Mouse (Mus musculus) ovary, postnatal 36 days (tissue): Measurements from ENCODE around the gene Abhd14b.
A peak's percentile ranks its signal among the peaks of the same experiment; 100 is the strongest.
"Not testable (repeated sequence)": the region's sequence is repeated elsewhere in the genome, so short reads cannot be mapped to it uniquely, and the experiment has no call there.

Experiments used
- DNase-seq: peaks from one replicate; pipeline ENCODE4 v3.0.0; 2022; ENCODE audit warnings: low spot score, mixed read lengths

Gene Abhd14b

GRCm38 (mm10) chr9:106476002-106476923 is 29.0 kb downstream of the Abhd14b start:
- peak; percentile 53 for DNase-seq

DNA sequence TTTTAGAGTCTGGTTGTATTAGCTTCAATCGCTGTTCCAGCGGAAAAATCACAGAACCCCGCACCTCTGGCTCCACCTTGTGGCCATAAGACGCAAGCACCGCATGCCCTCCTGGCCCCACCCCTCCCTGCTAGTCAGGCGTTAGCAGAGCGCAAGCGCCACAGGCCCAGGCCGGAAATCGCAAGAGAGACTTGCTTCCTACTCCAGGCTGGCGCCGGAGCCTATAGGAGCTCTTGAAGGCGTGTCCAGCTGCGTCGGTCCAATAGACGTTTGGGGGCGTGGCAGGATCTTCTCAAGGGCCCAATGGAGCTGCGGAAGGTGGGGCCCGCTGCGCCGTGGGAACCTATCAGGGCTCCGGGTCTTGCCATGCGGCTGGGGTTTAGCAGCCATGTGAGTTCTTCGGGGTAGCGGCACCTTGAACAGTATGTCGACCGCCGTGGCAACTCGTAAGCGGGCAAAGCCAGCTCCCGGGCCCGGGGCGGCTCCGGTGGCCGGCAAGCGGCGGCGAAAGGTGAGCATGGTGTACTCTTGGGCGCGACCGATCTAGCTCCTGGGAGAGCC is 29.7 kb downstream of the Abhd14b start, which contains the start of gene Parp3:
Parp3 (minus strand) TSS at position 26 of the 561 bp plus-strand sequence.
- DNase-seq = peak; percentile 98

GRCm38 (mm10) chr9:106477649-106478048 is 30.4 kb downstream of the Abhd14b start:
- no peak for DNase-seq

- DNase-seq = no peak
Observed at GRCm38 (mm10) chr9:106478101-106478500, 30.8 kb downstream of the Abhd14b start.

GRCm38 (mm10) chr9:106480541-106480940 is 33.3 kb downstream of the Abhd14b start:
- DNase-seq = no peak

GRCm38 (mm10) chr9:106481075-106481474 is 33.8 kb downstream of the Abhd14b start:
- DNase-seq = no peak

- DNase-seq = no peak
Observed at GRCm38 (mm10) chr9:106481676-106482075, 34.4 kb downstream of the Abhd14b start.

DNA sequence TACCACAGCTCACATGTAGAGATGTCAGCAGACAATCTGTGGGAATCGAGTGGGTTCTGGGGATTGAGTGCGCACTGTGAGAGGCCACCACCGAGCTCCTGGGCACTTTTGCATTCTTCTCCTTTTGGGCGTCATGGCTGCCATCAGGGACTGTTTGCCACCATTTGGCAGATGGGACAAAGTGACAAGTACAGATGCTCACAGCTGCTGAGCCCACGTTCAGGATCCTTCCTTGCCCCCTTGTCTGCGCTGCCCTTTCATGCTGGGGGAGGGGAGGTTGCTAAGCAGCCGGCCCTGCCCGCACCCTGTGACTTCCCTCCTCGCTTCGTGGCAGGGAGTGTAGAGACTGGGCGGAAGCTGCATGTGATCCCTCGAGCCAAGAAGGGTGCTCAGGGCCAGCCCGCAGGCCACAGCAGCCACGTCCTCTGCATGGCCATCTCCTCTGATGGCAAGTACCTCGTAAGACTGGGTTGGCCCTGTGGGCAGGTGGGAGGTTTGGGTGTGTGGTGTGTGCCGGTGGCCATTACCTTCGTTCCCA is 35.4 kb downstream of the Abhd14b start:
- no peak for DNase-seq

- no peak for DNase-seq
Observed at GRCm38 (mm10) chr9:106483136-106483535, 35.9 kb downstream of the Abhd14b start.

DNA sequence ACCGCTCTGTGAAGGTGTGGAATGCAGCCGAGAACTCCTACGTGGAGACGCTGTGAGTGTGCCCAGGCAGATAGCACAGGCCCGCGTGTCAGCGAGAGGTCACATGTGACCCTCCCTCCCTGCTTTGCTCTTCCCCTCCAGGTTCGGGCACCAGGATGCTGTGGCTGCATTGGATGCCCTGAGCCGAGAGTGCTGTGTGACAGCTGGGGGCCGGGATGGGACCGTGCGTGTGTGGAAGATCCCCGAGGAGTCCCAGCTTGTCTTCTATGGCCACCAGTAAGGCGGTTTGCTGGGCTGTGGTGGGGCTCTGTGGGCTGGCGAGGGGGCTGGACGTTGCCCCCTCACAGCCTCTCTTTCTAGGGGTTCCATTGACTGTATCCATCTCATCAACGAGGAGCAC is 36.3 kb downstream of the Abhd14b start:
- no peak for DNase-seq

GRCm38 (mm10) chr9:106485076-106485475 is 37.8 kb downstream of the Abhd14b start:
- DNase-seq = no peak

DNA sequence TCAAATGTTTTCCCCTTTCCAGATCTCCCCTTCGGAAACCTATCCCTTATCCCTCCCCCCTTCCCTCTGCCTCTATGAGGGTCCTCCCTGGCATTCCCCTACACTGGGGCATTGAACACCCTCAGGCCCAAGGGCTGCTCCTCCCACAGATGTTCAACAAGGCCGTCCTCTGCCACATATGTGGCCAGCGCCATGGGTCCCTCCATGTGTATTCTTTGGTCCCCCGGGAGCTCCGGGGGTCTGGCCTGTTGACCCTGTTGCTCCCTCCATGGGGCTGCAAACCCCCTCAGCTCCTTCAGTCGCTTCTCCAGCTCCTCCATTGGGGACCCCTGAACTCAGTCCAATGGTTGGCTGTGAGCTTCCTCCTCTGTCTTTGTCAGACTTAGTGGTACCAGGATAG is 40.3 kb downstream of the Abhd14b start:
- not testable (repeated sequence) for DNase-seq

- DNase-seq = no peak
Observed at GRCm38 (mm10) chr9:106499667-106500066, 52.4 kb downstream of the Abhd14b start, which contains the start of gene Iqcf1. TSS of gene Iqcf1 (plus strand) at chr9:106499967.

DNA sequence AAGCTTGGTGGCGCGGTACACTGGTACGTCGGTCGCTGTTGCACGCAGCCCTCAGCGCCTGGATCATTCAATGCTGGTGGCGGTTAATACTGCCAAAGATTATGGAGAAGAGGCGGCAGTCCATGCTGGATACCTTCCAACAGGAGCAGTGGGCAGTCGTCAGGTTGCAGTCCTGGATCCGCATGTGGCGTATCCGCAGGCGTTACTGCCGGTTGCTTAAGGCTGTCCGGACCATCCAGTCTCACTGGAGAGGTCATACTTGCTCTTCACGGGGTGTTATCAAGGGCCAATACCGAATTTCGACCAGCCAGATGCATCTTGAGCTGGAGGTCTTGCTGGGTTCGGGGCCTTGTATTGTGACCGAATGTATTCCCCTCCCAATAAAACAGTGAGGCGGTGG is 54.6 kb downstream of the Abhd14b start:
- no peak for DNase-seq
